Mouse (Mus musculus) midbrain, embryonic 10.5 days (tissue): Measurements from ENCODE around the gene Mlx. TPM values are rescaled to one million over a fixed set of nuclear protein-coding genes. Genes with fewer than 3 reads are reported as not detected.
A peak's percentile ranks its signal among the peaks of the same experiment; 100 is the strongest.

Source experiments
- DNase-seq: peaks from one replicate; pipeline ENCODE4 v3.0.0-alpha.2; 2017; ENCODE audit warnings: low spot score
- H3K27ac ChIP-seq: fragments of 300-500 bp; sonication (generic); replicated peaks from 2 replicates; pipeline ENCODE4 v1.5.1; 2016; ENCODE audit warnings: mild to moderate bottlenecking
- H3K27me3 ChIP-seq: fragments of 300-500 bp; sonication (generic); 2 replicates; pipeline ENCODE4 v1.6.1; 2016; ENCODE audit warnings: low read depth, mild to moderate bottlenecking; ENCODE audit not compliant: poor library complexity, severe bottlenecking
- H3K36me3 ChIP-seq: fragments of 300-500 bp; sonication (generic); 2 replicates; pipeline ENCODE4 v1.6.1; 2016; ENCODE audit warnings: mild to moderate bottlenecking, moderate library complexity
- H3K4me1 ChIP-seq: fragments of 300-500 bp; sonication (generic); 2 replicates; pipeline ENCODE4 v1.6.1; 2016
- H3K4me3 ChIP-seq: fragments of 300-500 bp; sonication (generic); 2 replicates; pipeline ENCODE4 v1.5.1; 2016; ENCODE audit warnings: mild to moderate bottlenecking, moderate library complexity
- H3K9me3 ChIP-seq: fragments of 300-500 bp; sonication (generic); replicated peaks from 2 replicates; pipeline ENCODE4 v1.6.1; 2016; ENCODE audit warnings: mild to moderate bottlenecking
- WGBS: fragments of 180-500 bp; shearing (Covaris S2); methylation state at CpG from one replicate; pipeline ENCODE4 v1.1.7; 2016; 5-methylcytosine and 5-hydroxymethylcytosine counted together
- polyA plus RNA-seq: library from polyadenylated mRNA; unstranded; fragments of >200 nt; fragmentation: Nextera tagmentation; extraction: Ambion mirVana; gene quantifications from 2 replicates; pipeline ENCODE4 v1.2.1, GENCODE M21; 2016

Mlx gene
- polyA plus RNA-seq, 1 experiment from 2014 or later: 42.7 TPM

- Histone ChIP-seq H3K9me3 (no peaks in the 10 kb centered on the region), H3K27me3 (no peaks in the 10 kb centered on the region), H3K4me3 (no peak overlapping the region), H3K4me1 (peaks cover 26% of the 10 kb centered on the region), H3K27ac (no peak overlapping the region), H3K36me3 (peaks cover 92% of the 10 kb centered on the region)
- no peak for DNase-seq
- 74% methylated on average over 5 of the region's 5 CpGs for WGBS
These were observed 28.4 kb upstream of the Mlx start for GRCm38 (mm10) chr11:101058726-101059125.

GRCm38 (mm10) chr11:101059473-101059872, 27.6 kb upstream of the Mlx start:
- DNase-seq: no peak
- no peaks in the 10 kb centered on the region for H3K9me3 ChIP-seq
- H3K27ac ChIP-seq: no peak overlapping the region; the same call in 1 of the 2 replicates
- H3K4me1 ChIP-seq: peaks cover 29% of the 10 kb centered on the region
- no peak overlapping the region for H3K4me3 ChIP-seq
- 81% methylated on average over 10 of the region's 10 CpGs for WGBS
- H3K27me3 ChIP-seq: no peaks in the 10 kb centered on the region
- peaks cover 90% of the 10 kb centered on the region for H3K36me3 ChIP-seq

DNA sequence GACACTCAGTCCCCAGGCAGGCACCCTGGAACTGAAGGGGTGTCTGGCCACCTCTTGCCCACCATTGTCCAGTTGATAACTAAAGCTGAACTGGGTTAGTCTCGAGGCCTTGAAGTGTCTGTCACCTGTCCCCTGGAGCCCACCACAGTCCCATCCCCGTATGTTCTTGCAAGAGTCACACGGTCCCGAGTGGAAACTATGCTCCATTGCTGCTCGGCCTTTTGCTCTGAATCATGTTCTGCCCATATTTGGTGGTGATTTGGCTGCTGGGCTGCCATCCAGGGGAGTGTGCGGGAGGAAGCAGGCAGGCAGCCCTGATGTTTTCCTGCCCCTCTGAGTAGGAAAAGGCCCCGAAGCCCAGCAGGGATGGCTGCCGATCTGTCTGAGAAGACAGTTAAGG, 27.0 kb upstream of the Mlx start:
- no peak overlapping the region for H3K4me3 ChIP-seq
- DNase-seq: no peak
- 0 out of 2 replicates have a peak overlapping the region, but pooled peaks have one; percentile 20 for H3K27ac ChIP-seq
- H3K36me3 ChIP-seq: peaks cover 83% of the 10 kb centered on the region
- H3K9me3 ChIP-seq: no peaks in the 10 kb centered on the region
- whole genome bisulfite sequencing: 74% methylated on average over 8 of the region's 8 CpGs
- H3K4me1 ChIP-seq: peaks cover 29% of the 10 kb centered on the region
- no peaks in the 10 kb centered on the region for H3K27me3 ChIP-seq

- Histone ChIP-seq H3K4me3 (no peak overlapping the region), H3K27me3 (no peaks in the 10 kb centered on the region), H3K36me3 (peaks cover 74% of the 10 kb centered on the region), H3K27ac (no peak overlapping the region), H3K4me1 (peaks cover 30% of the 10 kb centered on the region), H3K9me3 (no peaks in the 10 kb centered on the region)
- no peak for DNase-seq
- WGBS: 96% methylated on average over 5 of the region's 5 CpGs
These were observed 26.0 kb upstream of the Mlx start for GRCm38 (mm10) chr11:101061049-101061448.

DNA sequence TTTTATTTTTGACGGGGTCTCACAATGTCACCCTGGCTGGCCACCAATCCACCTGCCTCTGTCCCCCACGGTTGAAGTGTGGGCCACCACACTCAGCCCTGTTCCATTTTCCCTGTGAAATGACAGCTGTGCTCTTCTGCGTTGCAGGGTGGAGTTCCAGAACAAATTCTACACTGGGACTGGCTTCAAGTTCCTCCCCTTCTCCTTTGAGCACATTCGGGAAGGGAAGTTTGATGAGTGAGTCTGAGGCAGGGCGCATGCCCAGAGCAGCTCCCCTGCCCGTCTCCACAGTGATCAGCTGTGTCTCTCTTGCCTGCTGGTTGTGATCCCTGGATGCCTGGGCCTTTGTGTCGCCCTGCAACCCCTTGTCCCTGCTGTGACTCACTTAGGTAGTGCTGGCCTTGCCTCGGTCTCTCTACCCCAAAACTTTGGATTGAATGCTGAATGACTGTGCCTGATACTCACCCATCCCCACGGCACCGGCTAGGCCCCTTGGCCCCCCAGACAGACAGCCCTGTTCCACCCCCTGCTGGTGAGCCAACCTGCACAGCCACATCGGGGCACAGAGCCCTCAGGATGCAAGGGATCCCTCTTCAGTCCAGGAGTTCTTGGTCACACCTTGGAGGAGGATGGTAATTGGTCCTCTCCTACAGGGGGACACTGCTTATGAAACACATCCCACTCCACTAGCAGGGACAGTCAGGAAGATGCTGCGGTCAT, 24.8 kb upstream of the Mlx start:
- Histone ChIP-seq H3K27me3 (no peaks in the 10 kb centered on the region), H3K4me1 (peaks cover 41% of the 10 kb centered on the region), H3K27ac (no peak overlapping the region), H3K9me3 (no peaks in the 10 kb centered on the region), H3K4me3 (no peak overlapping the region), H3K36me3 (peaks cover 61% of the 10 kb centered on the region)
- WGBS: 75% methylated on average over 12 of the region's 12 CpGs
- no peak for DNase-seq

DNA sequence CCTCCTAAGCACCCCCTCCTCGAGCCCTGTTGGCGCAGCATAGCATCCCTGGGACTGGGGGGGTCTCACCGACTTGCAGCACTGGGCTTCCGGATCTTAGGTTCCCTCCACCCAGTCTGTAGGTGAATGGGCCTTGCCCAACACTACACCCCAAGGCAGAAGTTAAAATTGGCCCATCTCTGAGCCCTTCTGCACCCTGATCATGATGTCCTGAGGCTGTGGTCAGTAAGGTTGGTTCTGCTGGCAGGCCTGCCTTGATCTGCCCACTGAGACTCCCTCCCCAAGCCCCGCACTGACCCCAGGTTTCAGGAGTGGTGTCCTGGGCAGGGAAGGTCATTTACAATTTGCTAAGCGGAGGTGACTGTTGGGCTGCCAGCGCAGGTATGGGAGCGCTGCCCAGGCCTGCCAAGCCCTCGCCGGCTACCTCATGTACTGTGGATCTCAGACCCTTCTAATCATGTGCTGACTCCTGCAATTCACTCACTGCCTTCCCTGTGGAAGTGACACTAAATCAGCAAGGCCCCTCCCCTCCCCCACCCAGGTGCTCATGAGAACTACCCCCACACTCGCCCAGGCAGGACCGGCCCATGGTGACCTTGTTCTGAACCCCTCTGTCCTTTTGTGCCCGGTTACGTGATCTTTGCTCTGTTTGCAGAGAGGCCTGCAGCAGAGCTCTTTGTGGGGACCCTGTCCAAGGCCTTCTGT, 24.0 kb upstream of the Mlx start:
- no peak overlapping the region for H3K4me3 ChIP-seq
- 86% methylated on average over 14 of the region's 14 CpGs for WGBS
- peaks cover 41% of the 10 kb centered on the region for H3K4me1 ChIP-seq
- H3K9me3 ChIP-seq: no peaks in the 10 kb centered on the region
- peak overlapping the region; percentile 49 for H3K27ac ChIP-seq
- H3K27me3 ChIP-seq: peaks cover 8% of the 10 kb centered on the region; the same call in 1 of the 2 replicates
- peaks cover 59% of the 10 kb centered on the region for H3K36me3 ChIP-seq
- DNase-seq: no peak

DNA sequence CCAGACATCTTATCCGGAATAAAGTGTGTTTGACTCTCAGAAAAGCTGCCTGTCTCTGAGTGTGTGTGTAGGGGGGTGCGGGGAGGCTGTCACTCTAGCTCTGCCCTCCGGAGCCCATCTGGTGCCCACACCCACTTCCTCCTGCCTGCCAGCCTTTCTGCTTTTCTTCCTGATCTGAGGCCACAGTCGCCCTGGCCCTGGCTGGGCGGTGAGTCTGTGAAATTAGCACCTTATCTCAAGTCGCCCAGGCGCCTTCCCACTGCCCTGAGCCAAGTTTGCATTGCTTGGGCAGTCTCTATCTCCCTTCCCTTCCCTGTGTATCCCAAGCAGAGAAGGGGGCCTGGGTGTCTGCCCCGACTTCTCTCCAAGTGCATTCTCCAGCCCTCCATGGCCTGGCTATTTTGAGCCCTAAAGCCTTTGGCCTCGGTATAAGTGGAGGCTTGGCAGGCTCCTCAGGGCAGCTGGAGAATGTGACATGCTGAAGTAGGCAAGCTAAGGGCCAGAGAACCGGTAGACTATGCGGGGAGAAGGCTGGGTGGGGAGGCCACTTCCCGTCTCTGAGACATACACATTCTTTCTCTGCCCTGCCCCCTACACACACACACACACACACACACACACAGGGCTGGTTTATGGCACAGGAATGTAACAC, 23.3 kb upstream of the Mlx start:
- H3K9me3 ChIP-seq: no peaks in the 10 kb centered on the region
- WGBS: 72% methylated on average over 12 of the region's 12 CpGs
- no peak for DNase-seq
- peaks cover 52% of the 10 kb centered on the region for H3K36me3 ChIP-seq
- peaks cover 15% of the 10 kb centered on the region for H3K27me3 ChIP-seq
- H3K4me3 ChIP-seq: no peak overlapping the region
- H3K27ac ChIP-seq: peak overlapping the region; percentile 49
- peaks cover 36% of the 10 kb centered on the region for H3K4me1 ChIP-seq

GRCm38 (mm10) chr11:101064462-101064861, 22.6 kb upstream of the Mlx start:
- no peak for DNase-seq
- Histone ChIP-seq H3K27ac (no peak overlapping the region), H3K27me3 (peaks cover 21% of the 10 kb centered on the region), H3K36me3 (peaks cover 46% of the 10 kb centered on the region), H3K9me3 (no peaks in the 10 kb centered on the region), H3K4me1 (peaks cover 34% of the 10 kb centered on the region), H3K4me3 (no peak overlapping the region)
- WGBS: 87% methylated on average over 4 of the region's 4 CpGs

DNA sequence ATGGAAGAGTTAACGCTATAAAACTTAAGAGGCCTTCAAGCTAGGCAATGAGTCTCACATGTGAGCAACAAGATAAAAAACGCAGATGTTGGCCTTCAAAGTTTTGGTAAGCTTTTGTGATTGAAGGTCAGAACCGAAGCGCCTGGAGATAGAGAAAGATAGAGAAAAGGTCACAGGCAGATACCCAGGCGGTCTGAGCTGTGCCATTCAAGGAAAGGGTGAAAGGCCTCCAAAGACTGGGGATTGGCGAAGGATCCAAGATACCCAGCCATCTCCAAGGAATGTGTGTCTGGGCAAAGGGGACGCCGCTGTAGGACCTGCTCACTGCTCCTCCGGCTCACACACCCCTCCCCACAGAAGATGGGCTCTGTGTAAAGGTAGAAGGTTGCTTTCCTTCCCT, 22.1 kb upstream of the Mlx start:
- Histone ChIP-seq H3K4me3 (no peak overlapping the region), H3K4me1 (peaks cover 31% of the 10 kb centered on the region), H3K27ac (no peak overlapping the region), H3K27me3 (peaks cover 21% of the 10 kb centered on the region), H3K9me3 (no peaks in the 10 kb centered on the region), H3K36me3 (peaks cover 40% of the 10 kb centered on the region)
- WGBS: 93% methylated on average over 9 of the region's 9 CpGs
- no peak for DNase-seq

DNA sequence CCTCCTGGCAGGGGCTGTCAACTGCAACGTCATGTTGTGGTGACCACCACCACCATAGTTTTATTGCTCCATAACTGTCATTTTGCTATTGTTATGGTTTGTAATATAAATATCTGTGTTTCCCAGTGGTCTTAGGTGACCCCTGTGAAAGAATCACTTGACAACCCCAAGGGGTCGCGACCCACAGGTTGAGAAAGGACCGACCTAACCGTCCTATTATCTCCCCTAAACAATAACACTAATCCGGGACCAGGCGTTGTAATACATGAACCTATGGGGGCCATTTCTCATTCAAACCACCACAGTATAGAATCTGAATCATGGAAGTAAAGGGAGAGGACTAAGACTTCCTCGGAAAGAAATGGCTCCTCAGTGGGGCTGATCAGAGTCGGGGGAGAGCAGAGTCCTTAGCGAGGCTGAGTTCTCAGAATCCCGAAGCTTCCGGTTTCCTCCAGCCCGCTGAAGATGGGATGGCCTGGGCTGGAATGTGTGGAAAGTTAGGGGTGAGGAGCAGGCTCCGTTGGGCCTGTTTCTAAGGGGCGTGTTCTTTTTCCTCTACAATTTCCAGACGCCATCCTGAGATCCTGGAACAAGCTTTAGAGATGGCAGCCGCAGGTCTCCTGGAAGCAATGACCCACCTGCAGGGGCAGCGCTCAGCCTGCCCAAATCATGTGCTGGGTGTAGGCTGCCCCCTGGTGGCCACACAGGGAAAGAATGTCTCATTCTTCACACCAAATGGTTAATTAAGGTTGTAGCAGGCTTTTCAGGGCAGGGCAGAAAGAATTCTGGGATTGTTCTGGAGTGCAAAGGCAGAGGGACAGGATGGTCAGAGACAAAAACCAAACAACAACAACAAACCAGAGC, 20.3 kb upstream of the Mlx start:
- H3K4me1 ChIP-seq: peaks cover 43% of the 10 kb centered on the region
- H3K27ac ChIP-seq: peak overlapping the region; percentile 14
- H3K4me3 ChIP-seq: peak overlapping the region; percentile 49
- H3K27me3 ChIP-seq: peaks cover 35% of the 10 kb centered on the region
- DNase-seq: peak; percentile 88
- 24% methylated on average over 18 of the region's 18 CpGs for whole genome bisulfite sequencing
- no peaks in the 10 kb centered on the region for H3K9me3 ChIP-seq
- H3K36me3 ChIP-seq: peaks cover 24% of the 10 kb centered on the region

- WGBS: 5% methylated on average over 35 of the region's 35 CpGs
- peaks cover 42% of the 10 kb centered on the region for H3K27me3 ChIP-seq
- H3K4me1 ChIP-seq: peaks cover 32% of the 10 kb centered on the region
- H3K4me3 ChIP-seq: peak within 1 kb of the TSS; percentile 75
- no peaks in the 10 kb centered on the region for H3K9me3 ChIP-seq
- no peaks in the 10 kb centered on the region for H3K36me3 ChIP-seq
- H3K27ac ChIP-seq: peak within 1 kb of the TSS; percentile 88
- peak; percentile 96 for DNase-seq
These were observed 17.5 kb upstream of the Mlx start, which contains the start of gene Naglu for GRCm38 (mm10) chr11:101069391-101070188. Gene Naglu, plus strand, starts transcription at chr11:101070012.
